Mouse (Mus musculus) hematopoietic stem cell, adult 5-6 weeks (primary cell): ENCODE measurements around the gene Naa15. TPM values are rescaled to one million over a fixed set of nuclear protein-coding genes. Genes with fewer than 3 reads are reported as not detected.

Experiments
- ATAC-seq, 2 experiments: fragments of 125-278 bp in 1 of 2; replicated peaks in 1 of 2; 2 replicates each; pipeline ENCODE4 v1.8.0; 2016 to 2017; ENCODE audit warnings: inconsistent platforms in 2 of 2, mild to moderate bottlenecking in 2 of 2, moderate number of reproducible peaks in 2 of 2, low read depth in 1 of 2, moderate TSS enrichment in 1 of 2; ENCODE audit not compliant: low FRiP score in 2 of 2, poor library complexity in 2 of 2, severe bottlenecking in 2 of 2, insufficient read depth in 1 of 2, low TSS enrichment in 1 of 2
- total RNA-seq: library from RNA; stranded (forward); fragments of 172-1452, 232-1000 nt; gene quantifications from 2 replicates; pipeline ENCODE4 v1.2.3, GENCODE M21; 2017

Gene Naa15
- total RNA-seq, 1 experiment from 2014 or later = 76.8 TPM

DNA sequence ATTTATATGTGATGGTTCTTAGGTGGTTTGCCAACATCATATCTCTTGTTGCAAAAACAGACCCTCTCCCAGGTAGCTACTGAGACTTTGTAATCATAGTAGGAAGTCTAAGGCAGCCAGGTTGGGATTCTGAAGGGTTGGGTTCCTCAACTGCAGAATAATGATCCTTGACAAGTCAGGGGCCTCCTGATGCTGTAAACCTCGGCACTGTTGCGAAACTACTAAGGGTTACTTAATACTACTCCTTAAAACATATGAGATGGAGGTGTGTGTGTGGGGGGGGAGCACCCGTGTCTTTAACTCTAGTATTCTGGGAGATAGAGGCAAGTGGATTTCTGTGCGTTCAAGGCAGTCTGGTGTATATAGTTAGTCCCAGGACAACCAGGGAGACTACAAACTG lies 70.4 kb downstream of the Naa15 start:
- no peak for ATAC-seq

DNA sequence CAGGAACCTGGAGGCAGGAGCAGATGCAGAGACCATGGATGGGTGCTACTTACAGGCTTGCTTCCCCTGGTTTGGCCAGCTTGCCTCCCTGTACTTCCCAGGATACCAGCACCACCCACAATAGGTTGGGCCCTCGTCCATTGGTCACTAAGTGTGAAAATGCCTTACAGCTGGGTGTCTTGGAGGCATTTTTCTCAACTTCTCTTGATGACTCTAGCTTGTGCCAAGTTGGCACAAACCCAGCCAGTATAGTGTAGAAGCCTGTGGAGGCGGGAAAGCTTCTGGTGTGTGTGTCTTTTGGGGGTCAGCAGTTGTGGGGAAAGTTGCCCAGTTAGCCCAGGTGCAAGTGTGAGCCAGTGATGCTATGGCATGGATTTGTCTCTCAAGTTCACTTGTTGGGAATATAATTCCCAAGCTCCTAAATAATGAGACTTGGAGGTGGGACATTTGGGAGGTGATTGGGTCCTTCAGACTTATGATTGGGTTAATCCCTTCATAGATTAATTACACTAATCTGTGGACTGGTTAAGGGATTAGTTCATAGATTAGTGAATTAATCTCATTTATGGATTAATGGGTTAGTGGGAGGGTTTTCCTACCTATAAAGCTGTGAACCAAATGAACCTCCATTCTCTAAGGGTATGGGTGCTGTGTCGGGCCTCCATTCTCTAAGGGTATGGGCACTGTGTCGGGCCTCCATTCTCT lies 71.7 kb downstream of the Naa15 start:
- ATAC-seq = no peak

GRCm38 (mm10) chr3:51490088-51490753 lies 75.3 kb downstream of the Naa15 start:
- ATAC-seq = no peak

GRCm38 (mm10) chr3:51493272-51493838 lies 78.4 kb downstream of the Naa15 start:
- no peak for ATAC-seq

DNA sequence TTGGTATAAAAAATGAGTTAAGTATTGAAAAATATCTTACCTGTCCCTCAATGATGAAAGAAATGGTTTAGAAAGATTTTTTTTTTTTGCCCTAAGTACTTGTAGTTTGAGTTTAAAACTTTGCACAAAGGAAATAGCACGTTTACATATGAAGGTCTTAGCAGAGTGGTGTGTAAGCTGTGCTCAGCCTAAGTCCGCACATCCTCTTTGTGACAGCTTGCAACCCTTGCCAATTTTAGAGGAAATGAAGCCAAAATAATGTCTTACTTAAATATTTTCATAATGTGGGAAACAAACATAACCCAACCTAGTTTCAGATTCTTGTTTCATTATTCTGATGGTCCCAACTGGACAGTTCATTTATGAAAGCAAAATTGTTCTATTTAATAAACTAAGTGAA lies 79.5 kb downstream of the Naa15 start:
- no peak for ATAC-seq

DNA sequence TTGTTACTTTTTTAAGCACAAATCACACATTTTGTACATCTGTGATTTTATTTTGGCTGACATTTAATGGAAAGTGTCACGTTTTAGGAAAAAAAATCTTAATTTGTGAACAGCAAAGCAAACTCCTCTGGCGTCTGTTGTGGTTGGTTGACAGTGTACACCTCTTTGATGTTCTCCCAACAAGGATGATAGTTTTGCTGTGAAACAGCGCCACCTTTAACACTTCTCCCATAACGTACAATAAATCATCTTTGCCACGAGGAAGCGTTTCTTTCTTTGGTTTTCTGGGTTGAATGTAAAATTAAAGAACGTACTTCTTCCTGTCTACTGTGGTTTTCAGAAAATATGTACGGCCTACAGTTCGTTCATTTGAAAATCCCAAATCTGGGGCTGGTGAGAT lies 80.7 kb downstream of the Naa15 start:
- ATAC-seq = no peak

- ATAC-seq = no peak
Observed at GRCm38 (mm10) chr3:51497978-51498377, 83.0 kb downstream of the Naa15 start.

DNA sequence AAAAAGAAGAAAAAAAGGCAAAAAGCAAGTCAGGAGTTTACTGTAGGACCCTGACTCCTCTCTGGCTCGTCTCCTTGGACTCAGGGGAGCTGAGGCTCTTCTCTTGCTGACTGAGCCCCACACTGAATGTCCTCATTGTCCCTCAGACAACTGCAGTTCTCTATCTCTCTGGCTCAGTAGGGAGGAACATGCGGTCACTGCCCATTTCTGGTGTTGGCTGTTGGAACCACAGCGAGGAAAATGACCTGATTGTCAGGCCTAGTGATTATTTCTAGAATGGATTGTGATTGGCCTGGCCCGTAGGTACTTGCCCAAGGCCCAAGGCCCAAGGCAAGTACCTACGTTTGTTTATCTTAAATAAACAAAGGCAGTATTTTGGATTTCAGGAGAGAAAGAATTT lies 83.7 kb downstream of the Naa15 start:
- ATAC-seq = no peak

DNA sequence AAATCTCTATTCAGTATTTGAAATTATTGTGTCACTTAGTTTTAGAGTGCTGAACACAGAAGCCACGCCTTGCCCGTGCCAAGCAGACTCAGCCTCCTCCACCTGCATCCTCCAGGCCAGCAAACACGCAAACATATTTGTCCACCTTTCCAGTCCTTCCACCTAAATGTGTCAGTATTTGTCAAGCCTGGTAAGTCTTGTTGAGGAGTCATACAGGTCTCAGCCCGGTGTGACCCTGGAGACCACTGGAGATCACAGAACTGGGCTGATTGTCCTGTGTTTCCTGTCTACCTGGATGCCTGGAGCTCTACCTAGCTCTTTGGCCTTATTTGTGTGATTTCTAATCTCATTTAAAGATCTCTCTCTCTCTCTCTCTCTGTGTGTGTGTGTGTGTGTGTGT lies 84.9 kb downstream of the Naa15 start:
- ATAC-seq = no peak

GRCm38 (mm10) chr3:51504385-51504952 lies 89.5 kb downstream of the Naa15 start:
- ATAC-seq = no peak

DNA sequence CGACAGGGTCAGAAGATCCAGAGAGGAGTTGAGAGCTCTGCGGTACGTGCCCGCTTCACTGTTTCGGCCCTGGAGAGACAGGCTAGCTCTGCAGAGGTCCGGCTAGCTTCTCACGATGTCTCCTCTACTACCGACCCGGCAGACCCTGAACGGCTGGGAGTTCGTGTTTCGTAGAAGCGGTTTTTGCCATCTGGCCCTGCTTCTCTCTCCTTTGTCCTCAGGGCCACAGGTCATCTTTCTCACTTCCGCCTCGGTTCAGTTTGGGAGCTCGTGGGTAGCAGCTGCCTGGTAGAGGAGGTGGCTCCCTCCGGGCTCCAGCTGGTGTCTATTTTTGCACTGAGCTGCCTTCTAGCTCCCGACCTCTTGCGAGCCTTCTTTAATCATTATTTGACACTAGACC lies 90.5 kb downstream of the Naa15 start:
- no peak for ATAC-seq

- ATAC-seq = peak; percentile 67 to 79; a peak in 3 of 4 replicates
Observed at GRCm38 (mm10) chr3:51510903-51511302, 96.0 kb downstream of the Naa15 start.

DNA sequence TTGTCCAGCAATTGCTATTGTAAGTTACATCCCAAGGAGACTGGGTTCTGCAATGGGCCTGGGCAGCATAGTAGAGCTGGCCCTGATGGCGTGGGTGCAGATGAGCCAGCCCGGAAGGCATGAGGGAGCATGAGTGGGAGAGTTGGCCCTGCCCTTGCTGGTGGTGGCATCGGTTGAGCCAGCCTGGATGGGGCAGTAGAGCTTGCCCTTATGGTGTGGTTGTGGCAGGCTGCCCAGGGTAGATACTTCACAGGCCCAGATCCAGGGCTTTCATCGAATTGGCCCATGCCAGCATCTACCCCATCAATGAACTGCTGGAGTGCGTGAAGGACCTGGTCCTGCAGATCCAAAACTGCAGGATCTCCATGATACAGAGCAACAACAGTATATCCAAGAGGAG lies 97.0 kb downstream of the Naa15 start:
- no peak for ATAC-seq

GRCm38 (mm10) chr3:51517467-51517866 lies 102.5 kb downstream of the Naa15 start:
- ATAC-seq = no peak

DNA sequence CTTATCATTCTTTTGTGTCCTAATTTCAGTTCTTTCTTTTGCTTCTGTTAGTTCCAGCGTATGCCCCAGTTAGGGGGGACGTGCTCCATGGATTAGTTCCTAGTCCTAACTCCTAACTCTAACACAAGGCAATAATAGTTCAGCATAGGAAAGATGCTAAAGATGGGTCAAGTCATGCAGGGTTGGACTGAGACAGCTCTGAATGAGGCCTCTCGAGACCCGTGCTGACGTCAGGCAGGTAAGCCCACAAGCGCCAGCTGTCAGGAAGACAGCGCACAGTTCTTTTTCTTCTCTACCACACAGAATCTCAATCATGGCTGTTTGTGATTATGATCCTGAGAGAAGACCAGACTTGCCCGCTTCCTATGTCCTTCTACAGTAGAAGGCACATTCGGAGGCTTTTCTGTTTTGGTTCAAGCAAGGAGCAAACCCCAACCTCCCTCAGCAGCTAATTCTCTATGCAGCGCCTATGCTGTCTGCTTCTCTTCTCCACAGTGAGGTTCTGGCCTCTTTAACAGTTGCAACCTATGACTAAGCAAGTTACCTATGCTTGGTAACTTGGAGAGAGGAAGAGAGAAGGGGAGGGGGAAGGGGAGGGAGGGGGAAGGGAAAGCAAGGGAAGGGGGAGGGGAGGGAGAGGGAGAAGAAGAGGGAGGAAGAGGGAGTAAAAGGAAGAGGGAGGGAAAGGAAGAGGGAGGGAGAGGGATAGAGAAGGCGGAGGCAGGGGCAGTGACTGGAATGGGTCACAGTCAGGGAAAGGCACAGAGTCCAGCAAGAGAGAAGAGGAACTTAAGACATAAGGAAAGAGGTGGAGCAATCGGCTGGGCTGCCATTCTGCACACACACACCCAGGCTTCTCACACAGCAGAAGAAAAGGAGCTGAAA lies 103.2 kb downstream of the Naa15 start:
- peak; percentile 82 to 90 for ATAC-seq

GRCm38 (mm10) chr3:51518763-51519121 lies 103.8 kb downstream of the Naa15 start:
- ATAC-seq = peak; percentile 6 to 8; a peak in 1 of 4 replicates

GRCm38 (mm10) chr3:51521262-51521661 lies 106.3 kb downstream of the Naa15 start:
- no peak for ATAC-seq
